Mouse (Mus musculus) macrophage (primary cell): ENCODE data around the gene Gm49380. TPM values are rescaled to one million over a fixed set of nuclear protein-coding genes. Genes with fewer than 3 reads are reported as not detected.

Source experiments
- H3K27ac ChIP-seq: fragments of 350-480 bp; formaldehyde crosslinking; 2 replicates; pipeline ENCODE4 v1.9.0; 2021
- H3K36me3 ChIP-seq: fragments of 350-480 bp; formaldehyde crosslinking; 2 replicates; pipeline ENCODE4 v1.9.0; 2021; ENCODE audit errors: inconsistent target
- H3K4me3 ChIP-seq: fragments of 350-480 bp; formaldehyde crosslinking; 2 replicates; pipeline ENCODE4 v1.9.0; 2021; ENCODE audit errors: inconsistent target
- H3K79me2 ChIP-seq: fragments of 350-480 bp; formaldehyde crosslinking; 2 replicates; pipeline ENCODE4 v1.9.0; 2021; ENCODE audit errors: inconsistent target
- WGBS: methylation state at CpG from one replicate; pipeline ENCODE4 v1.1.7; 2026; ENCODE audit warnings: inconsistent platforms; ENCODE audit not compliant: missing documents; 5-methylcytosine and 5-hydroxymethylcytosine counted together
- polyA plus RNA-seq: library from polyadenylated mRNA; stranded (reverse); fragments of 250-400 nt; gene quantifications from 3 replicates; pipeline ENCODE4 v1.2.4, GENCODE M21; 2018; ENCODE audit warnings: inconsistent platforms

Gene Gm49380
- polyA plus RNA-seq, 1 experiment from 2014 or later = 0.06 TPM

DNA sequence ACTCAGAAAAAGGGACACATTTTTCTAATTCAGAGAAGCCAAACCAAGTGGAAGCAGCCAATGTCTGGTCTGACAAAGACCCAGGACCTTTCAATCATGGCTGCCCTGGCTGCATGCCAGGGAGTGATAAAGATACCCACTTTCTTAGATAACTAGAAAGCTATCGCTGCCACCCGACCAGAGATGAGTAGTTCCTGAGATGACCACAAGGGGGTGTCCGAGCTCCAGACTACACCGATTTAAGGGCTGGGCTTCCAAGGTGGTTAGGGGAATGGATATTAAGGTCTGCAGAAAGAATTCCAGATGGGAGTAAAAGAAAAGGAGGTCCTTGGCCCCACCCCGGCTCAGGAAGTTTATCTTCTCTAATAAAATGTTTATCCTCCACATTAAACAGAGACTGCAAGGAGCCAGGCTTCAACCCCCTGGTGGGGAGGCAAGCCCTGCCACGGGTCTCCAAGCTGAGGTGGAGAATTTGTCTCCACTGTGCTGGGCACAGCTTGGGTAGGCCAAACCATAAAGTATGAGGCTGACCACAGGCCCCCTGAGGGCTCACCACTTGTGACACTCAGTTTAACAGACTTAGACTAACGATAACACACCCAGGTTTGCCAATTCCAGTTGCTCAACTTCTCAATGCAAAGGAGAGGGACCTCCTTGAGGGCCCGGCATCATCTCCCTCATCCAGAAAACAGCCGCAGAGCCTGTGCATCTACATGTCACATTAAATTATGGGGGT, 3.8 kb downstream of the Gm49380 start:
- H3K79me2 ChIP-seq = peaks cover 50% of the 10 kb centered on the region
- 17% methylated on average over 7 of the region's 9 CpGs for WGBS
- H3K4me3 ChIP-seq = no peak overlapping the region
- H3K36me3 ChIP-seq = no peaks in the 10 kb centered on the region
- H3K27ac ChIP-seq = no peak overlapping the region

DNA sequence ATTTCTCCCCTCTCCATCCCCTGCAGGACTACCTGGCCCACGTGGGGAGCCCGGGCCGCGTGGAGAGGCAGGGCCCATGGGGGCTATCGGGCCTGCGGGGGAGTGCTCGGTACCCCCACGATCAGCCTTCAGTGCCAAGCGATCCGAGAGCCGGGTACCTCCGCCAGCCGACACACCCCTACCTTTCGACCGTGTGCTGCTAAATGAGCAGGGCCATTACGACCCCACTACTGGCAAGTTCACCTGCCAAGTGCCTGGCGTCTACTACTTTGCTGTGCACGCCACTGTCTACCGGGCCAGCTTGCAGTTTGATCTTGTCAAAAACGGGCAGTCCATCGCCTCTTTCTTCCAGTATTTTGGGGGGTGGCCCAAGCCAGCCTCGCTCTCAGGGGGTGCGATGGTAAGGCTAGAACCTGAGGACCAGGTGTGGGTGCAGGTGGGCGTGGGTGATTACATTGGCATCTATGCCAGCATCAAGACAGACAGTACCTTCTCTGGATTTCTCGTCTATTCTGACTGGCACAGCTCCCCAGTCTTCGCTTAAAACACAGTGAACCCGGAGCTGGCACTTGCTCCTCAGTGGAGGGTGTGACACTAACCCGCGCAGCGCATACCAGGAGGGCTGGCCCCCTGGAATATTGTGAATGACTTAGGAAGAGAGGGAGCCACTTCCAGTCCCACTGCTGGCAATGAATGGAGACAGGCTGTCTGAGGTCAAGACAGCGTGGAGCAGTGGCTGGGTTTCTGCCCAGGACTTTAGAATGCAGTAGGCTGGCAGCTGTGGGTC, 4.8 kb downstream of the Gm49380 start:
- 94% methylated on average over 31 of the region's 31 CpGs for WGBS
- no peak overlapping the region for H3K4me3 ChIP-seq

DNA sequence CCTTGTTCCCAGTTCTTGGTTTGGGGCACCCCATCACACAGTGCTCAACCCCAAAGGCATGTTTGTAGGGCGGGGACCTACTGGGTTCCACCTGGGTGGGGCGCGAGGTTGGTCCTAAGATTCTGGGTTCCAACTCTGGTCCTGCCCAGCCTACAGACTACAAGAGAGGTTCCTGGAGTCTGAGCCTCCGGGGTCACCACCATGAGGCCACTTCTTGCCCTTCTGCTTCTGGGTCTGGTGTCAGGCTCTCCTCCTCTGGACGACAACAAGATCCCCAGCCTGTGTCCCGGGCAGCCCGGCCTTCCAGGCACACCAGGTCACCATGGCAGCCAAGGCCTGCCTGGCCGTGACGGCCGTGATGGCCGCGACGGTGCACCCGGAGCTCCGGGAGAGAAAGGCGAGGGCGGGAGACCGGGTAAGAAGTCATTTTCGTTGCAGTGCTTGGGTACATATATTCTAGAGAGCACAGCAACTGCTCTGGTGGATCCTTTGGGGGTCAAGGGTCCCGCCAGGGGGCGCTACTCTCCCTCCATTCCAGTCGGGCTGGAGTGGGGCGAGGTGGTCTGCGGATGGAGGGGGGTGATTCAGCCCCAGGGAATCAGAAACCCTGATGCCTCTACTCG, 5.6 kb downstream of the Gm49380 start:
- Histone ChIP-seq H3K4me3 (no peak overlapping the region), H3K79me2 (peaks cover 50% of the 10 kb centered on the region), H3K36me3 (no peaks in the 10 kb centered on the region), H3K27ac (no peak overlapping the region)
- 91% methylated on average over 22 of the region's 25 CpGs for WGBS

More for the DNA sequence above, 4.8 kb downstream of the Gm49380 start:
- H3K27ac ChIP-seq = no peak overlapping the region
- no peaks in the 10 kb centered on the region for H3K36me3 ChIP-seq
- peaks cover 50% of the 10 kb centered on the region for H3K79me2 ChIP-seq

DNA sequence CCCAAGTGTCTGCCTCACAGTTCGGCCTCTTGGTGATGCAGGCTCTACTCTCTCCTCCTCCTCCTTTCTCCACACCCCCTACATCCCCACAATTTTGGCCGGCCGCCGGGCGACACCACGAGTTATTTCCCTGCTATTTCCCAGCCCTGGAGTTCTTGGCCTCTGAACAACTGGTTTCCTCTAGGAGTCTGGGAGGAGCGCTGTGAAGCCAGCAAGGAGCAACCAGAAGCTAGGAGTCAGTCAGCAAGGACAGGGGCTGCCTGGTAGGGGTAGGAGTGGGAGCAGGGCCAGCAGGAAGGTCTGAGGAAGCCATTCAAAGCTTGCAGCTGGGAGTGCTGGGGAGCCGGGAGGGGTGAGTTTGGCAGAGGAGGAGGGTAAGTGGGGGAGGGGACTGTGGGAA, 6.2 kb downstream of the Gm49380 start, which contains the start of gene C1qtnf5:
Gene C1qtnf5, plus strand, starts transcription at position 136 of the 400 bp plus-strand sequence.
- Histone ChIP-seq H3K27ac (no peak within 1 kb of the TSS), H3K36me3 (no peaks in the 10 kb centered on the region), H3K4me3 (no peak within 1 kb of the TSS), H3K79me2 (peaks cover 49% of the 10 kb centered on the region)
- 95% methylated on average over 4 of the region's 8 CpGs for WGBS

DNA sequence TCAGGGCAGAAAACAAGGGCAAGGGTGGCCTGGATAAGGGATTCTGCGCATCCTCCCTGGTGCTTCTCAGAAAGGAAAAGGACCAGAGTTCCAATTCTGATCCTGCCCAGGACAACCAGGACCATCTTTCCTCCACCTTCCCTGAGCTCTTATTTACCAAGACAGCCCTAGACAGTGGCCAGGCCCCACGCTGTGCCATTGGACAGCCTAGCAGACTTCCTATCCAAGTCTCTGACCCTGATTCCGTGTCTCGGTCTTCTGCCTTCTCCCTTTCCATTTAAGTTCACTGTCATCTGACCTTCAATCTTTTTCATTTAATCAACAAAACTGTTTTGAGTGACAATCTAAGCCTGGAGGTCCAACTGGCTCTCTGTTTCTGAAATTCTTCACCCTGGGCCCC, 6.7 kb downstream of the Gm49380 start:
- Histone ChIP-seq H3K36me3 (no peaks in the 10 kb centered on the region), H3K4me3 (no peak overlapping the region), H3K27ac (no peak overlapping the region), H3K79me2 (peaks cover 44% of the 10 kb centered on the region)
- 96% methylated on average over 4 of the region's 4 CpGs for WGBS

DNA sequence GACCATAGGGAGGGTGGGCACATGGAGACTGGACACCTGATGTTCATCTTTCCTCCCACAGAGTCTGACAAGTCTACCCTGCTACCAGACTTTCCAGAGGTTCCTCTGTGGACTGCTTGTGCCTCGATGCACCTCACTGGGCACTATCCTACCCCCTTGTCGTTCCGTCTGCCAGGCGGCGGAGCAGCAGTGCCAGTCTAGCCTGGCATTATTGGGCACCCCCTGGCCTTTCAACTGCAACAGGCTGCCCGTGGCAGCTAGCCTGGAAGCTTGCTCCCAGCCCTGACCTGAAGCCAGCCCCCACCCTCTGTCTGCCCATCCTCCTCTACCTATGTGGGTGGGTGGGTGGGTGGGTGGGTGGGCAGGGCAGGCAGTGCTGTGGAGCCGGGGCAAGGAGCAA, 7.1 kb downstream of the Gm49380 start:
- H3K4me3 ChIP-seq = no peak overlapping the region
- WGBS = 96% methylated on average over 7 of the region's 7 CpGs
- no peak overlapping the region for H3K27ac ChIP-seq
- H3K79me2 ChIP-seq = peaks cover 43% of the 10 kb centered on the region
- no peaks in the 10 kb centered on the region for H3K36me3 ChIP-seq

DNA sequence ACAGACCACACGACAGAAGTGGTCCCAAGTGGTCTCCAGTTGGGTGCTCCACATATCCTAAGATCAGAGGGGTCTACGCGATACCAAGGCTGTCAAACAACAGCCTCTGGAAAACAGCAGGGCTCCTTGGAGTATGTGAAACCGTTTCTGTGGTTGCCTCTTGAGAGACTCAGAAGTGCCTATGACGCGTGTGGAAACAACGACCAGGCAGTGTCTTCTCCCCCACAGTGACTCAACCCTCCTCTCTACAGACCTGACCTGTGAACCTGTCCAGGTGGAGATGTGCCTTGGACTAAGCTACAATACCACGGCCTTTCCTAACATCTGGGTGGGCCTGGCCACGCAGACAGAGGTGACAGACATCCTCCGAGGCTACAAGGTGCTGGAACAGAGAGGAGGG, 7.5 kb downstream of the Gm49380 start:
- H3K36me3 ChIP-seq = no peaks in the 10 kb centered on the region
- WGBS = 89% methylated on average over 10 of the region's 10 CpGs
- H3K79me2 ChIP-seq = peaks cover 43% of the 10 kb centered on the region
- H3K4me3 ChIP-seq = no peak overlapping the region
- no peak overlapping the region for H3K27ac ChIP-seq

DNA sequence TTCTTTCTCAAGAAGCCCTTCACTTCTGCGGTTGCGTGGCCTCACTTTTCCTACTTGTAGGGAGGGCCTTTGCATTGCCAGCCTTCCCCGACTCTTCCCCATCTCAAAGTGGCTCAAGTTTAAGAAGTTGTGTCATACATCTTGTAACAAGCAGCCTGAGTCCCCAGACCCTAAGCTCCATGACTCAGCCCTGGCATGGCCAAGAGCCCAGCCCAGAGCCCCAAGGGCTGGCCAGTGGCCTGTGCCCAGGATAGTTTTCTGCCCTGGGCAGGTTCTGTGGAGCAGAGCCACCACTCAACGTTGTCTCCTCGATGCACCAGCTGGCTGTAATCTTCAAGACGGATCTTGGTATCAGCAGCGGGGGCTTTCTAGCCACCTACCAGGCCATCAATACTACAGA, 8.4 kb downstream of the Gm49380 start:
- Histone ChIP-seq H3K4me3 (no peak overlapping the region), H3K36me3 (no peaks in the 10 kb centered on the region), H3K79me2 (peaks cover 35% of the 10 kb centered on the region), H3K27ac (no peak overlapping the region)
- 89% methylated on average over 7 of the region's 7 CpGs for WGBS

DNA sequence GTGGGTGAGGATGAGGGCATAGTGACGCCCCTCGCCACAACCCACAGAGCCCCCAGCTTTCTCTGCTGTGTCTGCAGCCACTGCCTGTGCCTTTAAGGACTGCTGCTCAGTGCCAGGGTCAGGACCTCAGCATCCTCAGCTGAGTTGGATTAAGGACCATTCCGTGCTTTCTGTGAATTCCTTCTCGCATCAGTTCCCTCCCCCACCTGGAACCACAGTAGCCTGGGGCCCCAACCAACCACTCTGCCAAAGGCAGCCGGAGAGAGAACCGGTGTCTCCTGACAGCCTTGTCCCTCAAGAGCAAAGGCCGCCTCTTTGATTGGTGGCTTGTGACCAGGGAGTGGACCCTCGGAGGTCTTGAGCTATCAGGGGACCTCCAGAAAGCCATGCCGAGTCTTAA, 11.8 kb downstream of the Gm49380 start, which contains the start of gene Mfrp:
Gene Mfrp, plus strand, starts transcription at position 240 of the 400 bp plus-strand sequence.
- H3K79me2 ChIP-seq = peaks cover under 1% of the 10 kb centered on the region; the same call in 1 of the 2 replicates
- H3K4me3 ChIP-seq = no peak within 1 kb of the TSS
- 93% methylated on average over 9 of the region's 9 CpGs for WGBS
- H3K36me3 ChIP-seq = no peaks in the 10 kb centered on the region
- H3K27ac ChIP-seq = no peak within 1 kb of the TSS

DNA sequence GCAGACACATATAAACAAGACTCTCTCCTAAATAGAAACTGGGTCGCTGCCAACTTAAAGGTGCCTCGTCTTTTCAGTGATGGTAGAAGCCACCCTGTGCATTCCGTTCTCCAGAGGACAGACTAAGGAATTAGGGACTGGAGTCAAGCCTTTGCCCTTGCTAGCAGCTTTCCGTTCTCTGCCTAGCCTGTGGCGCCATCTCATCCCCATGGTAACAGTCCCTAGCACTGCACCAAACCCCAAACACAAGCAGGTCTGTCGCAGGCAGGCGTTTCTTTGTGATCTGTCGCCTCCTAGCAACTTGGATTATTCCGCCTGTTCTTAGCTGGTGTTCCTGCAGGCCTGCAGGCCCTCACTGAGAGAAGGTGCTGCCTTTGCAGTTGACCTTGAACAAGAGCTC, 16.8 kb downstream of the Gm49380 start:
- Histone ChIP-seq H3K27ac (no peak overlapping the region), H3K36me3 (peaks cover 7% of the 10 kb centered on the region; the same call in 1 of the 2 replicates), H3K79me2 (no peaks in the 10 kb centered on the region), H3K4me3 (no peak overlapping the region)
- 90% methylated on average over 9 of the region's 9 CpGs for WGBS

DNA sequence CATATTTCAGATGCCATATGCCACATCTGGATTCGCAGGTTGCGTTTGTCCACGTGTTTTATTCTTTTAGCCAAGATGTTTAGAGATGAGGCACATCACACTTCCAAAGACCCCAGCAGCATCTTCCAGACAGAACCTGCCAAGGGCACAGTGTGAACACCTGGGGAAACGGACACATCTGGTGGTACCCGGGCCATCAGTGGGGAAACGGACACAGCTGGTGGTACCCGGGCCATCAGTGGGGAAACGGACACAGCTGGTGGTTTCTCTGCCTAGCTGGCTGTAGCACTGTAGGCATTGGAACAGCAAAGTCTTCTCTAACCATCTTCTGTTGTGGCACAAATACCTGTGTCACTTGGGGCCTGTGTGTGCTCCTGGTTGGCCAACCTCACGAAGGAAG, 17.5 kb downstream of the Gm49380 start:
- Histone ChIP-seq H3K27ac (no peak overlapping the region), H3K36me3 (peaks cover 7% of the 10 kb centered on the region; the same call in 1 of the 2 replicates), H3K4me3 (no peak overlapping the region), H3K79me2 (no peaks in the 10 kb centered on the region)
- 93% methylated on average over 9 of the region's 9 CpGs for WGBS

DNA sequence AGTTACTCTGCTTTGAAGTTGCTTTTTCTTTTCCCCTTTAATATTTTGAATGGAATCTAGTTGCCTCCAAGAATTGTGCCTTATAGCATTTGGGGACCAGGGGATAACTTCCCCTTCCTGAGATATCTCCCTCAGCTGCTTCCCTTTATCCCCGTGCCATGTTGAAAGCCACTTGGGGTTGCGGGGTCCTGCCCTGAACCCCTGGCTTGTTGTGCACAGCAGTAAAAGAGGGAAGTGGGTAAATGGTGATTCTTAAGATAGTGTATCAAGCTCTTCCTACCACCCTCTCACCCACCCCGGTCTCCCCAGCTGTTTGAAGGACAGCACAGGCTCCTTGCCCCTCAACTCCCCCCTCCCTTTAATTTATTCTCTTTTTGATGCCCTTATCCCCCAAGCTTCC, 18.6 kb downstream of the Gm49380 start:
- H3K79me2 ChIP-seq = no peaks in the 10 kb centered on the region
- 29% methylated on average over 3 of the region's 3 CpGs for WGBS
- no peak overlapping the region for H3K4me3 ChIP-seq
- no peak overlapping the region for H3K27ac ChIP-seq
- H3K36me3 ChIP-seq = peaks cover 7% of the 10 kb centered on the region; the same call in 1 of the 2 replicates

DNA sequence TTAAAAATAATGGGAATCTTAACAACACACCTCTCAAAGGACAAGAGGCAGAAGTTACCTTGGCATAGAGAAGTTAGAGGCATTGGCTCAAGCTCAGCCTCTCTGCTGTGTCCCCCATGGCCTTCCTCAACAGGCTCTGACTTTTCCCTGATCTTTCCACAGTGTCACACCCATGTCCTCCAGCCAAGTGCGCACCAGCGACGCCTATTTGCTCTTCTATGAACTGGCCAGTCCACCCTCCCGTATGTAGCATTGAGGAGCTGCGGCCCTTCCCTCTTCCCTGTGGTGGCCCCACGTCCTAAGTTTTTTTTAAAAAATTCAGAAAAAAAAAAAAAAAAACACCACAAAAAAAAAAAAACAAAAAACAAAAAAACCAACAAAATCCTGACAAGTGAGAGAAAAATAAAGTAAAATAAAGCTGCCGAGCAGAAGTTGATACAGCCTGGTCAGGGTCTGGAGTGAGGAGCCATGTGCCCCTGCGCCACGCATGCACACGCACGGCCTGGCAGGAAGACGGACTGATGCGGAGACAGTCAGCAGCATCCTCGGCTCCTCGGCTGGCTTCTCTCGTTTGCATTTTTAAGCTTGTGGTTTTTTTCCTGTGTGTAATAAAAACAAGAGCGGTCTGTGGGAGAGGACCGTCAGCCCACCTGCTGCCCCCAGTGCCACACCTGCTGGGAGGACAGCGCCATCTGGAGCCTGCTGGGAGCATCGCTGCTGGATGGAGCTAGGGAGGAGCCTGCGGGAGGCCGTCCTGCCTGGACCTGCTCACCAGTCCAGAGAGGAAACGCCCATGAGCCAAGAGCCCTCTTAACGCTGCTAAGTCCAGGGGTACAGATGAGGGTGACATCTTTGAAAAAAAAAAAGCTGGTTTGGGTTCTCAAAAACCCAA, 19.4 kb downstream of the Gm49380 start:
- WGBS = 50% methylated on average over 19 of the region's 24 CpGs
- no peak overlapping the region for H3K4me3 ChIP-seq
- H3K27ac ChIP-seq = no peak overlapping the region
- no peaks in the 10 kb centered on the region for H3K79me2 ChIP-seq
- H3K36me3 ChIP-seq = peaks cover 7% of the 10 kb centered on the region; the same call in 1 of the 2 replicates
